Mouse (Mus musculus): ENCODE measurements around the gene Rfx5. TPM values are rescaled to one million over a fixed set of nuclear protein-coding genes. Genes with fewer than 3 reads are reported as not detected.
"Not testable (repeated sequence)": the region's sequence is repeated elsewhere in the genome, so short reads cannot be mapped to it uniquely, and the experiment has no call there.

Rfx5 gene
- polyA plus RNA-seq, 1 experiment from 2014 or later, result 7.1 TPM

GRCm38 (mm10) chr3:94943706-94944105, 10.2 kb upstream of the Rfx5 start:
- not testable (repeated sequence) for H3K27ac ChIP-seq (ENCODE audit: low read depth, low read length); H3K4me3 ChIP-seq (ENCODE audit: low read depth, low read length); H3K9ac ChIP-seq (ENCODE audit: low read length); DNase-seq (ENCODE audit: low spot score); H3K36me3 ChIP-seq (ENCODE audit: control insufficient read depth, insufficient read depth, low read length); ATAC-seq (ENCODE audit: insufficient read depth, low FRiP score, low TSS enrichment); H3K9me3 ChIP-seq (ENCODE audit: control insufficient read depth, low read length); H3K4me1 ChIP-seq (ENCODE audit: control insufficient read depth, insufficient read depth, low read length); H3K4me2 ChIP-seq (ENCODE audit: low read depth); H3K27me3 ChIP-seq (ENCODE audit: control insufficient read depth, insufficient read depth, low read length)
- WGBS, result 32% methylated on average over 3 of the region's 4 CpGs

DNA sequence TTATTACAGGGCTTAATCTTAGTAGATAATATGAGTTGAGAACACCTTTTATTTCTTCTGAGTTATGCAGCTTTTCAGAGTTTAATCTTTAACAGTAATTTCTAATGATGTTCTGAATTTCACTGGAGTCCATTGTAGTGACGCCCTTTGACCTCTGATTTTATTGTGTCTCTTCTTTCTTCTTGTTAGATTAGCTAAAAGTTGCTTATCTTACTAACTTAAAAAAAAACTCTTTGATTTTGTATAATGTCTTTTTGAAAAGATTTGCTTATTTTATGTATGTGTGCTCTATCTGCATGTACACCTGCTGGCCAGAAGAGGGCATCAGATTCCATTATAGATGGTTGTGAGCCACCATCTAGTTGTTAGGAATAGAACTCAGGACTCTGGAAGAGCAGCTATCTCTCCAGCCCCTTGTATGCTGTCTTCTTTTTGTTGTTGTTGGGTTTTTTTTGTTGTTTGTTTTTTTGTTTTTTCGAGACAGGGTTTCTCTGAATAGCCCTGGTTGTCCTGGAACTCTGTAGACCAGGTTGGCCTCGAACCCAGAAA, 5.7 kb upstream of the Rfx5 start:
- ATAC-seq (ENCODE audit: insufficient read depth, low FRiP score, low TSS enrichment), result no peak
- Histone ChIP-seq H3K36me3 (ENCODE audit: control insufficient read depth, insufficient read depth, low read length) (no peaks in the 10 kb centered on the region), H3K9me3 (ENCODE audit: control insufficient read depth, low read length) (no peaks in the 10 kb centered on the region)

GRCm38 (mm10) chr3:94949645-94950044, 4.2 kb upstream of the Rfx5 start:
- H3K4me3 ChIP-seq (ENCODE audit: low read depth, low read length), result no peak overlapping the region
- H3K9ac ChIP-seq (ENCODE audit: low read length), result no peak overlapping the region
- no peaks in the 10 kb centered on the region for H3K36me3 ChIP-seq (ENCODE audit: control insufficient read depth, insufficient read depth, low read length)
- no peaks in the 10 kb centered on the region for H3K4me1 ChIP-seq (ENCODE audit: control insufficient read depth, insufficient read depth, low read length)
- no peaks in the 10 kb centered on the region for H3K27me3 ChIP-seq (ENCODE audit: control insufficient read depth, insufficient read depth, low read length)
- H3K27ac ChIP-seq (ENCODE audit: low read depth, low read length), result no peak overlapping the region
- ATAC-seq (ENCODE audit: insufficient read depth, low FRiP score, low TSS enrichment), result no peak
- no peak overlapping the region for H3K4me2 ChIP-seq (ENCODE audit: low read depth)
- WGBS, result 90% methylated on average over 3 of the region's 3 CpGs
- no peak for DNase-seq (ENCODE audit: low spot score)
- no peaks in the 10 kb centered on the region for H3K9me3 ChIP-seq (ENCODE audit: control insufficient read depth, low read length)

More for the DNA sequence above, 5.7 kb upstream of the Rfx5 start:
- Histone ChIP-seq H3K27ac (ENCODE audit: low read depth, low read length) (no peak overlapping the region), H3K9ac (ENCODE audit: low read length) (no peak overlapping the region), H3K27me3 (ENCODE audit: control insufficient read depth, insufficient read depth, low read length) (no peaks in the 10 kb centered on the region), H3K4me2 (ENCODE audit: low read depth) (no peak overlapping the region), H3K4me1 (ENCODE audit: control insufficient read depth, insufficient read depth, low read length) (no peaks in the 10 kb centered on the region), H3K4me3 (ENCODE audit: low read depth, low read length) (no peak overlapping the region)
- WGBS, result 68% methylated on average over 3 of the region's 3 CpGs
- no peak for DNase-seq (ENCODE audit: low spot score)

- no peak for DNase-seq (ENCODE audit: low spot score)
- no peak overlapping the region for H3K4me3 ChIP-seq (ENCODE audit: low read depth, low read length)
- peaks cover 6% of the 10 kb centered on the region; the same call in 1 of the 2 replicates for H3K4me1 ChIP-seq (ENCODE audit: control insufficient read depth, insufficient read depth, low read length)
- ATAC-seq (ENCODE audit: insufficient read depth, low FRiP score, low TSS enrichment), result no peak
- no peak overlapping the region for H3K27ac ChIP-seq (ENCODE audit: low read depth, low read length)
- no peaks in the 10 kb centered on the region for H3K27me3 ChIP-seq (ENCODE audit: control insufficient read depth, insufficient read depth, low read length)
- no peak overlapping the region for H3K4me2 ChIP-seq (ENCODE audit: low read depth)
- H3K9me3 ChIP-seq (ENCODE audit: control insufficient read depth, low read length), result no peaks in the 10 kb centered on the region
- no peak overlapping the region for H3K9ac ChIP-seq (ENCODE audit: low read length)
- H3K36me3 ChIP-seq (ENCODE audit: control insufficient read depth, insufficient read depth, low read length), result peaks cover 2% of the 10 kb centered on the region; the same call in 1 of the 2 replicates
- 70% methylated on average over 5 of the region's 5 CpGs for WGBS
Measured at GRCm38 (mm10) chr3:94952806-94953205, 1.1 kb upstream of the Rfx5 start.

GRCm38 (mm10) chr3:94953384-94953763, 501 bp upstream of the Rfx5 start:
- no peaks in the 10 kb centered on the region for H3K9me3 ChIP-seq (ENCODE audit: control insufficient read depth, low read length)
- H3K36me3 ChIP-seq (ENCODE audit: control insufficient read depth, insufficient read depth, low read length), result peaks cover 2% of the 10 kb centered on the region; the same call in 1 of the 2 replicates
- H3K27ac ChIP-seq (ENCODE audit: low read depth, low read length), result peak overlapping the region; percentile 87; the same call in 1 of the 2 replicates
- no peak for DNase-seq (ENCODE audit: low spot score)
- H3K27me3 ChIP-seq (ENCODE audit: control insufficient read depth, insufficient read depth, low read length), result no peaks in the 10 kb centered on the region
- peak overlapping the region; percentile 60 for H3K4me2 ChIP-seq (ENCODE audit: low read depth)
- H3K4me3 ChIP-seq (ENCODE audit: low read depth, low read length), result peak overlapping the region; percentile 65
- WGBS, result 25% methylated on average over 9 of the region's 9 CpGs
- ATAC-seq (ENCODE audit: insufficient read depth, low FRiP score, low TSS enrichment), result no peak
- H3K9ac ChIP-seq (ENCODE audit: low read length), result peak overlapping the region; percentile 74
- peaks cover 6% of the 10 kb centered on the region; the same call in 1 of the 2 replicates for H3K4me1 ChIP-seq (ENCODE audit: control insufficient read depth, insufficient read depth, low read length)

DNA sequence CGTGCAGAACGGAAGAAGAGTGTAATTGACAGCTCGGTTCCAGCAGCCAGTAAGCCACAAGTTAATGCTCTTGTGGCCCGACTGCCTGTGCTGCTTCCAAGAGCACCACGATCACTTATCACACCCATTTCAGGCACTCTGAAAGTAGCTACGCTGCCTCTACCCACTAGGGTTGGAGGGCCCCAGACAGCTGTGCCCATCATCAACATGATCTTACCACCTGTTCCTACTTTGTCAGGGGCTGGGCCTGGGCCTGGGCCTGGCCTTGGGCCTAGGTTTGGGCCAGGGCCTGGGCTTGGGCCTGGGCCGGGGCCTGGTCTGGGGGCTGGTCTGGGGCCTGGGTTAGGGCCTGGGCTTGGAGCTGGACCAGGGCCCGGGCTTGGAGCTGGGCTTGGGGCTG, 4.4 kb downstream of the Rfx5 start:
- H3K27me3 ChIP-seq (ENCODE audit: control insufficient read depth, insufficient read depth, low read length), result no peaks in the 10 kb centered on the region
- no peaks in the 10 kb centered on the region for H3K9me3 ChIP-seq (ENCODE audit: control insufficient read depth, low read length)
- no peak overlapping the region for H3K27ac ChIP-seq (ENCODE audit: low read depth, low read length)
- WGBS, result 87% methylated on average over 8 of the region's 8 CpGs
- no peak overlapping the region for H3K4me2 ChIP-seq (ENCODE audit: low read depth)
- no peak overlapping the region for H3K4me3 ChIP-seq (ENCODE audit: low read depth, low read length)
- H3K9ac ChIP-seq (ENCODE audit: low read length), result no peak overlapping the region
- H3K4me1 ChIP-seq (ENCODE audit: control insufficient read depth, insufficient read depth, low read length), result peaks cover 6% of the 10 kb centered on the region; the same call in 1 of the 2 replicates
- H3K36me3 ChIP-seq (ENCODE audit: control insufficient read depth, insufficient read depth, low read length), result peaks cover 2% of the 10 kb centered on the region; the same call in 1 of the 2 replicates
- ATAC-seq (ENCODE audit: insufficient read depth, low FRiP score, low TSS enrichment), result no peak
- DNase-seq (ENCODE audit: low spot score), result no peak

GRCm38 (mm10) chr3:94959871-94960270, 6.0 kb downstream of the Rfx5 start:
- no peak overlapping the region for H3K27ac ChIP-seq (ENCODE audit: low read depth, low read length)
- peaks cover 5% of the 10 kb centered on the region; the same call in 1 of the 2 replicates for H3K4me1 ChIP-seq (ENCODE audit: control insufficient read depth, insufficient read depth, low read length)
- DNase-seq (ENCODE audit: low spot score) (no peak), ATAC-seq (ENCODE audit: insufficient read depth, low FRiP score, low TSS enrichment) (no peak)
- H3K4me2 ChIP-seq (ENCODE audit: low read depth), result no peak overlapping the region
- no peaks in the 10 kb centered on the region for H3K9me3 ChIP-seq (ENCODE audit: control insufficient read depth, low read length)
- no peaks in the 10 kb centered on the region for H3K27me3 ChIP-seq (ENCODE audit: control insufficient read depth, insufficient read depth, low read length)
- H3K36me3 ChIP-seq (ENCODE audit: control insufficient read depth, insufficient read depth, low read length), result peaks cover 2% of the 10 kb centered on the region; the same call in 1 of the 2 replicates
- H3K9ac ChIP-seq (ENCODE audit: low read length), result no peak overlapping the region
- 58% methylated on average over 8 of the region's 8 CpGs for WGBS
- H3K4me3 ChIP-seq (ENCODE audit: low read depth, low read length), result no peak overlapping the region

DNA sequence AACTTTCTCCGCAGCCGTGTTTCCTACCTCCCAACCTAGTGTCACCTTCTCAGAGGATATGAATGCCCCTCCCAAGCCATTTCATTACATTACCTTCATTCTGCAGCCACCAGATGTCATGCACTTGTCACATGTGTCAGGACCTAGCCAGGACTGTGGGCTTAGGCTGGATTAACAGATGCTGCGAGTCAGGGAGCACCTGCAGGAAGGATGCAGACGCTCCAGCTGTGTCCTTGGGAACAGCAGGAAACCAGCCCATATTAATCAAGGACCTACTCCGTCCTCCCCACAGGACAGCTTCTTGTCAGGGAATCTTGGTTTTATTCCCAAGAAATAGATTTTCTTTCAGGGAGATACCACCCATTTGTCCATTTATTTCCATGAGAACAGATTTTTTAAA, 6.4 kb downstream of the Rfx5 start:
- Histone ChIP-seq H3K4me3 (ENCODE audit: low read depth, low read length) (no peak overlapping the region), H3K9ac (ENCODE audit: low read length) (no peak overlapping the region), H3K27me3 (ENCODE audit: control insufficient read depth, insufficient read depth, low read length) (no peaks in the 10 kb centered on the region), H3K27ac (ENCODE audit: low read depth, low read length) (no peak overlapping the region), H3K4me2 (ENCODE audit: low read depth) (no peak overlapping the region), H3K36me3 (ENCODE audit: control insufficient read depth, insufficient read depth, low read length) (peaks cover 2% of the 10 kb centered on the region; the same call in 1 of the 2 replicates), H3K9me3 (ENCODE audit: control insufficient read depth, low read length) (no peaks in the 10 kb centered on the region), H3K4me1 (ENCODE audit: control insufficient read depth, insufficient read depth, low read length) (peaks cover under 1% of the 10 kb centered on the region; the same call in 1 of the 2 replicates)
- DNase-seq (ENCODE audit: low spot score) (no peak), ATAC-seq (ENCODE audit: insufficient read depth, low FRiP score, low TSS enrichment) (no peak)
- 59% methylated on average over 5 of the region's 5 CpGs for WGBS

DNA sequence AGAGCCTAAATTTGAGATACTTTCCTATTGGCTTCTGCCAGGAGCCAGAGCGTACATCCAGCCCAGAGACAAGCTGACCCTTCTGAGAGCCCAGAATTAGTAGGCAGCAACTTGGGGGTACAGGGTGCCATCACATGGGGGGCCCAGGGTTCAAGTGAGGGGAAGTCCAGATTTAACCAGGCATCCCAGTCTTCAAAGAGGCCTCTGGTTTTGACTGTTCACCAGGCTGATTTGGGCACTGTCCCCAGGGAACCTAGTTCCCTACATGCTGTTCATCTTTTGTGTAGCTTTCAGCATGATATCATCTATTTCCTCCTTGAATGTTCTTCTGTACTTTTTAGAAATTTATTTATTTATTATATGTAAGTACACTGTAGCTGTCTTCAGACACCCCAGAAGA, 11.1 kb downstream of the Rfx5 start:
- Histone ChIP-seq H3K4me2 (ENCODE audit: low read depth) (no peak overlapping the region), H3K36me3 (ENCODE audit: control insufficient read depth, insufficient read depth, low read length) (no peaks in the 10 kb centered on the region), H3K27me3 (ENCODE audit: control insufficient read depth, insufficient read depth, low read length) (no peaks in the 10 kb centered on the region), H3K4me3 (ENCODE audit: low read depth, low read length) (no peak overlapping the region), H3K4me1 (ENCODE audit: control insufficient read depth, insufficient read depth, low read length) (no peaks in the 10 kb centered on the region), H3K9me3 (ENCODE audit: control insufficient read depth, low read length) (no peaks in the 10 kb centered on the region), H3K9ac (ENCODE audit: low read length) (no peak overlapping the region), H3K27ac (ENCODE audit: low read depth, low read length) (no peak overlapping the region)
- 97% methylated on average over 1 of the region's 1 CpGs for WGBS
- no peak for ATAC-seq (ENCODE audit: insufficient read depth, low FRiP score, low TSS enrichment)
- no peak for DNase-seq (ENCODE audit: low spot score)

All from neural tube, embryonic 11.5 days (tissue).